Mouse (Mus musculus): ENCODE results near the gene Spata32. TPM values are rescaled to one million over a fixed set of nuclear protein-coding genes. Genes with fewer than 3 reads are reported as not detected.

Spata32 gene
- polyA plus RNA-seq, 3 experiments from 2014 or later = not detected

- ATAC-seq = no peak
Measured at GRCm38 (mm10) chr11:103201664-103202063, 16.6 kb downstream of the Spata32 start.

GRCm38 (mm10) chr11:103198911-103199803, 19.1 kb downstream of the Spata32 start:
- ATAC-seq = no peak

GRCm38 (mm10) chr11:103198339-103198738, 19.9 kb downstream of the Spata32 start:
- no peak for ATAC-seq

GRCm38 (mm10) chr11:103197340-103197739, 20.9 kb downstream of the Spata32 start:
- ATAC-seq = no peak

GRCm38 (mm10) chr11:103195656-103196055, 22.6 kb downstream of the Spata32 start:
- ATAC-seq = no peak

GRCm38 (mm10) chr11:103195236-103195635, 23.0 kb downstream of the Spata32 start:
- ATAC-seq = no peak

GRCm38 (mm10) chr11:103193825-103194168, 24.4 kb downstream of the Spata32 start:
- ATAC-seq = no peak

GRCm38 (mm10) chr11:103192956-103193824, 25.0 kb downstream of the Spata32 start:
- no peak for ATAC-seq

- ATAC-seq = no peak
Measured at GRCm38 (mm10) chr11:103192230-103192955, 25.8 kb downstream of the Spata32 start.

- no peak for ATAC-seq
Measured at GRCm38 (mm10) chr11:103184891-103185290, 33.3 kb downstream of the Spata32 start.

GRCm38 (mm10) chr11:103181911-103182310, 36.3 kb downstream of the Spata32 start:
- ATAC-seq = no peak

GRCm38 (mm10) chr11:103181349-103181748, 36.9 kb downstream of the Spata32 start:
- no peak for ATAC-seq

GRCm38 (mm10) chr11:103180426-103180825, 37.8 kb downstream of the Spata32 start:
- no peak for ATAC-seq

GRCm38 (mm10) chr11:103178748-103179147, 39.5 kb downstream of the Spata32 start:
- ATAC-seq = no peak

GRCm38 (mm10) chr11:103177815-103178485, 40.3 kb downstream of the Spata32 start:
- ATAC-seq = no peak

GRCm38 (mm10) chr11:103177216-103177615, 41.0 kb downstream of the Spata32 start:
- ATAC-seq = no peak

- ATAC-seq = no peak
Measured at GRCm38 (mm10) chr11:103176510-103176909, 41.7 kb downstream of the Spata32 start.

GRCm38 (mm10) chr11:103175688-103176442, 42.4 kb downstream of the Spata32 start:
- ATAC-seq = no peak

- ATAC-seq = peak; percentile 92
Measured at GRCm38 (mm10) chr11:103174891-103175391, 43.3 kb downstream of the Spata32 start.

- ATAC-seq = no peak
Measured at GRCm38 (mm10) chr11:103174411-103174832, 43.8 kb downstream of the Spata32 start.

GRCm38 (mm10) chr11:103173771-103174344, 44.4 kb downstream of the Spata32 start:
- ATAC-seq = no peak
